Mouse (Mus musculus) urinary bladder, postnatal 10 days (tissue): ENCODE data around the gene Nfia.

ENCODE experiments used
- DNase-seq: peaks from one replicate; pipeline ENCODE4 v3.0.0; 2022; ENCODE audit warnings: low spot score

Gene Nfia

DNA sequence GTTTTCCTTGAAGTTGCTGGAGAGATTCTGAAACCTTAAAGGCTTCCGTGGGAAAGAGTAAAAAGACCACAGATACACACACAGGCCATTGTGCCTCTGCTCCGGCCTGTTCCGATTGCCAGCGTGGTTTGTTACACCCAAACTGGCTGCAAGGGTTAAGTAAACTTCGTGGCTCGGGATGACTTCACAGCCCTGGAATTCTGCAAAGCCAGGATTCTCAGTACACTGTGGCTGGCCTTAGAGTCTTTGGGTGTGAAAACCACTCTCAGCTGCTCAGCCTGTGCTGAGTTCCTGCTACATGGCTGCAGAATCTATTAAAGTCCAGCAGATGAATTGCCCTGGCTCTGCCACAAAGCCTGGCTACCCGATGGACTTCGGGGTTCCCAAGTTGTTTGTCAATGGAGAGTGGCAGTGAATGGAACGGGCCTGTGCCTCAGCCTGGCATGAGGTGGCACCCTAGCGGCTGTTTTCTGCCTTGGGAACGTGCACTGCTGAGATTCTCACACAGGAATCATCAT, 231.6 kb downstream of the Nfia start:
- no peak for DNase-seq

DNA sequence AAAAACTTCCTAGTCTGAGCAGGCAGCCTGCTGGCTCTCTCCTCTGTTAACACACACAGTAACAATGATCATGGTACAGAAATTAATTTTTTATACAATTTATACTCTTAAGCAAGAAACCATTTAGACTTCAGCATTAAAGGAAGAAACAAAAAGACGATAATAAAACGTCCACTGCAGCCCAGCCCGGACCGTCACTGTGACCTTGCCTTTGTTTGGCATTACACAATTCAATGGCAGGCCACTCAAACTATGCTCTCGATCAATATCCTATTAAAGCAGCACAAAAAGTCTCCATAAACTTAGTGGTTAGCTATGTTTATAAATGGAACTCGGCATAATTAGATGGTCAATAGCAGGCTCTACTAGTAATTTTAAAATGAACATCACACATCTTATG, 232.5 kb downstream of the Nfia start:
- DNase-seq, result no peak

DNA sequence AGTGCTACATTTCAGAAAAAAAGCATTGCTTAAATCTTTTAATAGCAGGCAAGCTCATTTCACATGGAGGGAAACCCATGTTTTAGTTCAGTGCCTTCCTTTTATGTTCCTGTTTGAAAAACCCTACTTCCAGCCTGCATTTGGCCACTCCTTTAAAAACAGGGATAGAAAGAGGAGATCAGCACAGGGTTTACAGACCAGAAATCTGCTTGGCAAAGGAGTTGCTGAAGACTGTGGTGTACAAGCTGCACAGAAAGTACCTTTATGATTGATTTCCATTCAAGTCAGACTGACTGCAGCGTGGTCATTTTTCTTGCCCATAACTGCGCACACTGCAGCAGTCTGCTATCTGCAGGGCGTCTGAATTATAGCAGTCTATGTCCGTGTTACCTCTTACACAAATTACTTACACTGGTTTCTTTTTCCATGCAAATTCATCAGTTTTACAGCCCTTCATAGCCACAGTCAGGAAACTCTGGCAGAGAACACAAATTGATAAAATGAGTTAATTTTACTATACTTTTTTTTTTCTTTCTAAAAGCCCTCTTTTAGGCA, 236.4 kb downstream of the Nfia start:
- DNase-seq, result no peak

DNA sequence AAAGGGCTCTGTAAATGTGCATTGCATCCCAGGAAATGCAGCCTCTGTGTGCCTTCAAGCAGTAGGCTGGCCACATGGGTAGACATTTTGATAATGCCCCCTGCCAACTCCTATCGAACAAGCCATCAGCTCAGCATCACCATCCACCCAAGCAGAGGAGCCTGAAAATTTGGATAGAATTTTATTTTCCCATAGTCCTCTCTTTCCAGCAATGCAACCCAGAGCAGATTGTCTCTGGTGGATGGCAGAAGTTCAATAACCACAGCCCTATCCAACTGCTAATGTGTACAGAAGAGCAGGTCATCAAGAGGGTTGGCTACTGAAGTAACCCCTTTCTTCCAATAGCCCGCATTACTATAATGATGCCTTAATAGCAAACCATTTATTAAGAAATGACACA, 237.4 kb downstream of the Nfia start:
- DNase-seq, result no peak

DNA sequence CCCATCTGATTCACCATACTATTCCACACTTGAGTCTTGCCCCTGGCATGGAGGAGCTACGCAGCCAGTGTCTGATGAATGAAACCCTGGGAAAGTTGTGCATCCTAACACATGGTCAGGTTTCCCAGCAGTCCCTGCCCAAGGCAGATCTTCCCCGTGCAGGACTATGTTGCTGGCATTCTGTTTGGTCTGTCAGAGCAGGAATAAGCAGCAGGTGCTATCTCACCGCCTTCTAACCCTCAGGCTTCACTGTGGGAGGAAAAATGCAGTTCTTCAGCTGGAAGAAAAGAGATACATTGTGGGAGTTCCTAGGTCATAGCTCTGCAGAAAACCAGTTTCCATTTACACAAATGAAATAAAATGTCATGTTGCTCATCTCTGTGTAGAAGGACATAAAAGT, 247.3 kb downstream of the Nfia start:
- DNase-seq, result no peak

DNA sequence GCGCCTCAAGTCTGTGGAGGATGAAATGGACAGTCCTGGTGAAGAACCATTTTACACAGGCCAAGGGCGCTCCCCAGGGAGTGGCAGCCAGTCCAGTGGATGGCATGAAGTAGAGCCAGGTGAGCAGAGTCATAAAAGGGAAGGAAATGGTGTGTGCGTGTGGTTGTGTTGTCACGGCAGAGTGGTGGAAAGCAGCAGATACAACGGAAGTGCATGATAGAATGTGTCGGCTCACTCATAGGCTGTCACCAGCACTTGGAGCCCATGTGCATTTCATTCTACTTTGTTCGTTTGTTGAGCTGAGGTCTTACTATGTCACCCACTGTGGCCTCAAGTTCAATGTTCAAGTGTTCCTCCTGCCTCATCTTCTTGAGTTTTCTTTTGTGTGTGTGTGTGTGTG, 248.3 kb downstream of the Nfia start:
- no peak for DNase-seq

DNA sequence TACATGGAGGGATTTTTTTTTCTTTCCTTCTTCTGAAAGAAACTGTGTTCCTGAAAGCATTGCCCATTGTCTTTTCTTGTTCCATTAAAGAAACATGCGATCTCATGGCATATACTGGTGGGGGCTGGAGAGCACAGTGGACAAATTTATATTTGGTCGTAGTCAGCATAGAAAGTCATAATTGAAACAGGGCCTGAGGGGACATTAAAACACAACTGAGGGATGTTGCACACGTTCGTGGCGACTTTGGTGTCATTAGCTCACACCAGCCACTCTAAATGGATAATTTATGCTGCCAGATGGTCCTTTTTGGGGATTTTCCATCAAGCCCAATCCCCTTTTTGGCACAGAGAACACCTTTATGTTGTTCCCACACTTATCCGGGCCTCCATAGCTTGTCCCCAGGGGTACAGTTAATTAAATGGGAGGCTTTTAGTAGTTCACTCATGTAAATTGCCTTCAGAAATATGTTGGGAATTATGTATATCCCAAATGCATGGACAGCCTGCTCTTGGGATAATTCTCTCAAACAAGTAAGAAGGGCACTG, 250.8 kb downstream of the Nfia start:
- DNase-seq, result no peak

DNA sequence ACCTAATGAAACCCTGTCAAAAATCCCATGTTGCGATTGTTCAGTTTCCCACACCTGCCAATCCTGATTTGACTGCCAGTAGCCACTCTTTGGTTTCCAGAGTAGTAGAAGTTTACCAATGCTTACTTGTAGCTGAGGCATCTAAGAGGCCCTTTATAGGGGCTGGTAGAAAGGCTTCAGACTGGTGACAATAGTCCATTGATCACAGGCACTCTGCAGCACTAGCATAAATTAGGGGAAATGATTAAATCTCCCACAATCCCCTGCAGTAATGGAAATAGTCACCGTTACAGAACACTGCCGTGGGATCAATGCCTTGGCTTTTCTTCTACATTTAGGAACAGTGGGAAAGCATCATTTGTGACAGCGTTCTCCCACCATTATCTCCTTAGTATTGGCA, 254.9 kb downstream of the Nfia start:
- no peak for DNase-seq

DNA sequence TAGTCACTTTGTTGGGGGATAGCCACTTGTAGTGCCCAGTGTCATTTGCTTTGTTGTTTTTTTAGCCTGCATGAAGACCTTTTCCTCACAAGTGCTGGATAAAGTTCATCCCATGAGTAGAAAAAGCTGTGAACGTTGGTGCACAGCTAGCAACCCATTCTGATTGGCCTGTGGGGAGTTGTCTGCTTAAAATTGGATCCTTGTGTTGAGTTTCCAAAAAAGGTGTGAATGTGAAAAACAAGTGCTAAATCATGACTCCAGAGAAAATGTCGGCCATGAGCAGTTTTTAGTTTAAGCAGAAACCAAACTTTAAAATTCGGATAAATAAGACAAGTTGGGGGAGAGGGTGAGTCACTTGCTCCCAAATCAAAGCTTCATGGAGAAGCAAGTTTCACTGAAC, 259.3 kb downstream of the Nfia start:
- DNase-seq, result no peak

DNA sequence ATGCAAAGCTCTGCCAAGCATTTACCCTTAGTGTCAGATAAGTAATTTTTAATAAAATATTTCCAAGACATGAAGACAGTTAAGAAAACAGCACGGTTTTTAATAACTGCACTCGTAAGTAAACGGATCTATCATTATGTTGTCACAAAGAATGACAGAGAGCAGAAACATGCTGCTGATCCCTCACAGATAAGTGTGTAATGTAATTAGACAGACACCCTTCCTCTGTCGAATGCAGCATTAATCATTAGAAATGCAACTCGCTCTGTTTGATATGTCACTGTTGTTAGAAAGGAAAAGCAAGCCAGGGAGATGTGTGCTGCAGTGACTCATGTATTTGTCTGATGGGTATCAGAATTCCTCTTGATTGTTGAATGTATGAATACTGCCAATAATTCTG, 259.8 kb downstream of the Nfia start:
- no peak for DNase-seq

DNA sequence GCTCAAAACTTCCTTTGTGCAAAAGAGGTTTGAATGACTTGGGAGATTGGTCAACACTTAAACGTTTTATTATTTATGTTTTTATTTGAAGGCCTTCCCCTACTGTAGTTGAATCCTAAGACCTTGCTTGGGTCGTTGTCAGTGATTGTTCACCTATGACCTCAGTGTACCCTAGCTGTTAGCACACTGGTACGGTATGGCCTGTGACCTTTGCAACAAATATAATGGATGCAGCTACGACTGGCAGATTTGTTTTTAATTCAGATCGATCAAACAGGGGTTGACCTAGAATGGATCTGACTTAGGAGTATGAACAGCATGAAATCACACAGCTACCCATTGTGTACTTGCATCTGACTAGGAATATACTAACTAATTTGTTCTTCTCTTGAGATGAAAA, 266.6 kb downstream of the Nfia start:
- DNase-seq, result no peak

DNA sequence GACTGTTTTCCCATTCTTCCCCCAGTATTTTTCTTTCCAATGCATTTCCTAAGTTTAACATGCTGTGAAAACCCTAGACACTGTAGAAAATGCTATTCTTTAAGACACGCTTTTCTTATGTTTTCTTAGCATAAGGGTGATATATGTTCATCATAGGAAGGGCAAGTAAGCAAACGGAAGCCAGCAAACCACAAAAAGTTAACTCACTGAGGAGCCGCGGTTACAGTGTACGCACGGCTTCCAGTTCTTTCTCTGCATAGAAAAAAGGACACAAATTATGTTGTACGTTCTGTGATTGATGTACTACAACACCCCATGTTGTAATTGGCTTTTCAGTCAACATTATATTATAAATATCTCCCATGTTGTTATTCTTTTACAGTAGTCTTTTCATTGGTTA, 267.6 kb downstream of the Nfia start:
- no peak for DNase-seq

DNA sequence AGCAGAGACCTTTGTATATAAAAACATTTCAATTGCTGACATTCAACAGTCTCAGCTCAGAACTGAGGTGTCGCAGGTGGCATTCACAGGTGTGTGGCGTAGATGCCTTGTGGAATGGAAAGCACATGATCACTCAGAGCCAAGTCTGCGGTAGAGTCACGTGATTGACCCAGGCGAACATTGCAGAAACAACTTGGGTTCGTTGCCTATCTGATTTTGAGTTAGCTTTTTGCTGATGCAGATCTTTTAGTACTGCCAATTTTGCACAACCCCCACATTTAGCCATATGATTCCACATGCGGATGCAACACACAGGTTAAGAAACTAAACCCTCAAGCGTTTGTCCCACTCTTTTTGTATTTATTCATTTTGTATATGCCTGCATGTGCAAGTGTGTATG, 272.1 kb downstream of the Nfia start:
- DNase-seq, result no peak

DNA sequence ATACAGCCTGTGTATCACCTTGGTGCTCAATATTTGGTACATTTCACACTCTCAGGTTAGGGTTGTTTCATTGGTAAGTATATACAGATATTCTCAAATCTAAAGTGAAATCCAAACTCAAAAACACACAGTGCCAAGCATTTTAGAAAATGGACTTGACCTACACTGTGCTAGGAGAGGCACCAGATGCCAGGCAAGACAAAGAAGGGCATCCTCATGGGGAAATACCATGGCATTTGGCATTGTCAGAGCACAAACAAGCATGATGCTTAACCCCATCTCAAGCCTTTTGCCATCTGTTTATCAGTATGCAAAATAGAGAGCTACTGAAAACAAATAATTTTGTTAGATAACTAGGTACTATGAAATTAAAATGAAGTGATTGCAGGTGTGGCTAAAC, 274.8 kb downstream of the Nfia start:
- DNase-seq, result no peak

DNA sequence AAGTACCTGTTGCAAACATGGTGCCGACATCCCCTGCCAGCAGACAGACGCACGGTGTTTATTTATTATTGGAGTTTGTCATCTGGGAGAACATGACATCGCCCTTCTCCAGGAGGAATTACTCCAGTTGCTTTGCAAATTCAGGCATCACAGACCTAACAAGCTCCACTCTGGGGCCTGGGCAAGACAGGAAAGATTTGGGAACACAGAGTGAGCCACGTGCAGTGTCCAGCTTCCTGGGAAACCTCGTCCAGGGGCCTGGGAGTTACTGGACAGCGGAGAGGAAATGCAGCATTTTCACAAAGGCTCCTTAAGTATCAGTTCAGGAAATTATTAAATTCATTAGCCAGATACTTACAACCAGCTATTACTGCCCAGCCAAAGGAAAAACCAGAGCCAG, 277.1 kb downstream of the Nfia start:
- no peak for DNase-seq

DNA sequence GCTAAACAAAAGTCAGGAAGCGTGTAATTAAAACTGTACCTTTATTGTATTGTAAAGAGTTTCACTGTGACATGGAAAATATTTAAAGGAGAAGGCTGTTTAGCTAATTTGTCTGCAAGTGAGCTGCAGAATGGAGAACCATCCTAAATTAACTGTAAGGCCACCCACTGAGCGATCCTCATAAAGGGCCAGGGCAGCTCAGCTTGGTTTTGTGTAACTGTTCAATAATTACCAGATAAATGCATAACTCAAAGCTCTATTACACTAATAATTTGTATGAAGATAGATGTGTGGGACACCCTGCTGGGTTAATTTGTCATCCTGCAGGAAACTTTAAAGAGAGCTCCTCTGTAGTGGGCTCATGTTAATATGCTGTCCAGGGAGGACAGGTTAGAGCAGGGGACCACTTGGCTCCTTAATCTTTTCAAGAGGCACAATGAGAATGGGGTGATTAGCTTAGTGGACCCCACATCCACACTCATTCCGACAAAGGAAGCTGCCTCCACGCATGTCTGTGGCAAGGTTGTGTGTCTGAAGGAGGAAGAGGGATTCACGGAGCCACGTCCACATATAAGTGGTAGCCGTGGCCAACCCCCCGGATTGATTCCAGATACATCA, 277.6 kb downstream of the Nfia start:
- DNase-seq, result no peak

DNA sequence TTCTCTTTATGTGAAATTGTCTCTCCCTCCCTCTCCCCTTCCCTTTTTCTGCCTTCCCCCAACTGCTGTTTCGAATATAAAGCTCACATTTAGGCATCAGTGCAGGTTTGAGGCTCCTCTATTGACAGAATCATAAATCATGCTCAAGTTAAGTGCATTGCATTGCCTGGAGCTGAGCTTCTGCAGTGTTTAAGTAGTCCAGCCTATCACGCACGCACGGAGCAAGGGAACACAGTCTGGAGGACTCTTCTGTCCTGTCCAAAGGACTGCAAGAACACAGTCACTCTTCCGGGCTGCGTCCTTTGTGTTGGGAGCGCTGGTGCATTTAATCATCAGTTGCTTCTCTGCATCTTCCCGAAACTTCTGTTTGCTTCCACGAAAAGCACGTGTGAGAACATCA, 278.2 kb downstream of the Nfia start:
- no peak for DNase-seq

DNA sequence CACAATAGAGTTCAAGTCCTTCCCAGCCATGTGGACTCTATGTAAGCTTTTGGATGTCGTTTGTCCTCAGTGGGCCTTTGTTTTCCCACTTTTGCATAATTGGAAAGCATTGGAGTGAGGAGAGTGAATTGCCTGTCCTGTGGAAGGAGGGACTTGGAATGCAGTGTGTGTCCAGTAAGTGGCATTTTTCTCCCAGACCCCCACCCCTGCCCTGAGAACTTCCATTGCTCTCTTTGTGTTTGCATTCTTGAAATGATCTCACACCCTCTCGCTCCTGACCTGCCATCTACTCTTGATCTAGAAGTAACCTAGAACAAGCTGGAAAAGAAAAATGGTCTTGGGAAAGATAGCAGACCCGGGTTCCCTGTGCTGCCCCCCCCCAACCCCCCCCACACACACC, 278.8 kb downstream of the Nfia start:
- no peak for DNase-seq

DNA sequence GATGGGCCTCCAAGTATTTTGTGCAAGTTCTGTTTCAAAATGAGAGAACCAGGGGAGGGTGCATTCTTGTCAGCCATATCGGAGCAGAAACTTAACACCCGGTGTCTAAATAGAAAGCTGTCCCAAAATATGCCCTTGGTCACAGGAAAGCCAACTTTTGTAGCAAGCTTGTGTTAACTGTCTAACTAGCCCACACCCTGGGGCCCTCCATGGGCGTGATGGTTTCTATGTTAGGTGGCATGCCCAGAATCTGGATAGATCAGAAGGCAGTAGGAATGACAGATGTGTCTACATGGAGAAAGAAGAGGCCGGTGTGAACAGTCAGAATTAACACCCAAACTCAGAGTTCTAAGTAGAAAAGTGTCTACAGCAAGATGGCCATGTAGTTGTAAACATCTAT, 282.5 kb downstream of the Nfia start:
- DNase-seq, result no peak

DNA sequence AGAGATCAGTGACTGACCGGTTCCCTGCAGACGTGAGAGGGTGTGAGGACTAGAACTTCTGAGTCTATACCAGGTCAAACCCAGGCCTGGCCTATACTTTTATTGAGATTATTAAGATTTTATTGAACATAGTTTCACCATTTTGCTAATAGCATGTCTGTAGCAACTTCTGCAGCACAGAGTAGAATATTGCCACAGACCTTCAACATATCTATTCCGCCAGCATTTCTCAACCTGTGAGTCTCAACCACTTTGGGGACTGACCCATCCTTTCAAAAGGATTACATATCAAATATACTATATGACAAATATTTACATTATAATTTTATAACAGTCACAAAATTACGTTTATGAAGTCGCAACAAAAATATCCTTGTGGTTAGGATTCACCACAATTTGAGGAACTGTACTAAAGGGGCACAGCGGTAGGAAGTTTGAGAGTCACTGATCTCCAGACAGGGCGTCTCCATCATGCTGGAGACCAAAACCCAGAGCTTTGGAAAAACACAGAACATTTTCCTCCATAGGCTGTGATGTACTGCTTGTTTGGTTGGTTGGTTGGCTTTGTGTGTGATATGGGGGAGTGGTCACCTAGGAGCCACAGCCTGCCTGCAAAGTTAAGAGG, 284.0 kb downstream of the Nfia start:
- DNase-seq, result no peak

DNA sequence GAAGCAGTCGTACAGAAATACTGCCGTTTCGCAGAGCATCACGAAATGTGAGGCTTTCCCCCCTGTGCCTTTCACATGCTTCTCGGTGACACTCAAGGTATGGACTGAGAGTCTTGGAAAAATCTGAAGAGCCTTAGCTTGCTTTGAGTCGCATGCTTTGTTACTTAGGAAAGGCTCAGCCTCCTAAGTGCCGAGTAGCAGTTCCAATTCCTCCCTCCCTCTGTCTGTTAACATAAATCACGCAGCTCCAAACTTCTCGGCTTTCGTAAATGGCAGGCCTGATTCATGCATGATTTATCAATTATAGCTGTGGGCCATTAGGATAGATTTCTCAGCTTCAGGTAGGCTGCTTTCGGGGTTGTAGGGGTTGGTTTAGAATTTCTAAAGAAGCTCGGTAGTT, 284.7 kb downstream of the Nfia start:
- no peak for DNase-seq

DNA sequence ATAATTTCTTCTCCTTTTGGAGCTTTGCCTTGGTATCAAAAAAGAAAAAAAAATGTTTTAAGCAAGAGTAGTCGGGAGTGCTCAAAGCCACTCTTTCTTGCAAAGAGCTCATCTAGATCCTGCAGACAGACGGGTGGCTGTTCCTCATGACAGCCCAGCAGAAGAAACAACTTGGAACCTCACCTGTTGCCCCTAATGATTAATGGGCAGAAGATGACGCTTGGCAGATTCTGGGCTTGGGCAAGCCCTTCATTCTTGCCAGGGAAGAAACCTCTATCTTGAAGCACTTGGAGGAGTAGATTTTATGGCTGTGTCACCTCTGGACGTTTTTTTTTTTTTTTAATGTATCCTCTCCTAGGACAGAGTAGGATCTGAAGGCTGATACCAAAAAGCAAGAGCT, 285.2 kb downstream of the Nfia start:
- DNase-seq, result no peak

DNA sequence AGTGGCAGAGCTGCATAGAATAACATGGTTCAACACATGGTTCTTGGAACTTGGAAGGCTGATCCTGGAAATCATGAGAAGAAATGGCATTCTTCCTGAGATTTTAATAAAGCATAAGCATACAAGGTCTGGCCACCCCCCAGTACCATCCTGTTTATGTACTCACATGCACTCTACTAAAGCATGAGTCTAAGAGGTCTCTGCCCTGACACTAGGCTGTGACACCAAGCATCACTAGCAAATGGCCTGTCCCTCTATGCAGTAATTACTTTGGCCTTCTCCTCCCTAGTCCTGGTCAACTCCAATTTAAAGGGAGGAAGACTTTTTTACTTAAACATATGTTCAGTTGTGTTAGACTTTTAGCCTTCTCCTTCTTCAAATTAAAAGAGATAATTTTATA, 285.6 kb downstream of the Nfia start:
- no peak for DNase-seq

DNA sequence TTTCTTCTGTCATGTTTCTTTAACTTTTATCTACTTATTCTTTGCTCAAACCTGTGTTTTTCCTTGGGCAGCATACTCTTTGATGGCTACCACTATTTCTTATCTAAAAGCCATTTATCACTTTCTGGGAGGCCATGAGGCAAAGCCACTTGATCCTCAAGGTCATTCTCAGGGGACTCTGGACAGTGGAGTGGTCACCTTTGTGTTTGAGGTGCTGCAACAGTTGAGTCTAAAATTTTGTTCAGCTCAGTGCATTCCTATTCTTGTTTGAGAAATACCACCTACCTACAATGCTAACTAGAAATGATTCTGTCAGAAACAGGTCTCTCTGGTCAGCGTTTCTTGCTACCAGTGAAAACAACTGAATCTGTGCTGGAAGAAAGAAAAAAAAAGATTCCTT, 288.1 kb downstream of the Nfia start:
- DNase-seq, result no peak
